Mouse (Mus musculus) erythroblast, embryonic 14.5 days (primary cell): ENCODE data around the gene Fndc9.

Source experiments
- GATA1 ChIP-seq: IDR thresholded peaks from 2 replicates; pipeline ENCODE4 v1.6.1; 2012; ENCODE audit warnings: low read length, inconsistent platforms, mixed read lengths
- TAL1 ChIP-seq: IDR thresholded peaks from 3 replicates; pipeline ENCODE4 v1.6.1; 2012; ENCODE audit warnings: low read length, inconsistent platforms, mixed read lengths

DNA sequence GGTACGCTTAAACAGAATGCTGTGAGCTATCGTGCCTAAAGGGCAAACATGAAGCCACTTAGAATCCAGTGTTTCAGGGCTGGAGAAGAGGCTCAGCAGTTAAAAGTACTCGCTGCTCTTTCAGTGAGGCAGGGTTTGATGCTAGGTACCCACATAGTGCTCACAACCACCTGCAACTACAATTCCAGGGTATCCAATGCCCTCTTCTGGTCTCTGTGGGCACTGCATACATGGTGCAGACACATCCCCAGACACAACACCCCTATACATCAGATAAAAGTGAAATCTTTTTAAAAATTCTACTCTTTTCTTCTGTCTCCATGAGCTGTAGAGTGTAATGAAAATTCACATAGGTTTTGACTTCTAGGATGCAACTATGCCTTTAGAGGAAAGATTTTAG is 38.6 kb downstream of the Fndc9 start:
- TF ChIP-seq GATA1 (no peak), TAL1 (no peak)
